Mouse (Mus musculus) G1E-ER4 (cell line): ENCODE results near the gene Olfr1396. TPM values are rescaled to one million over a fixed set of nuclear protein-coding genes. Genes with fewer than 3 reads are reported as not detected.
A peak's percentile ranks its signal among the peaks of the same experiment; 100 is the strongest.

Experiments used
- GATA1 ChIP-seq: IDR thresholded peaks from one replicate; pipeline ENCODE4 v1.8.0; 2012; ENCODE audit warnings: low read length, inconsistent platforms
- polyA plus RNA-seq: library from polyadenylated mRNA; stranded (reverse); fragments of >175 nt; gene quantifications from 2 replicates; pipeline ENCODE4 v1.2.3, GENCODE M21; 2012

Gene Olfr1396
- polyA plus RNA-seq, 1 experiment = not detected

DNA sequence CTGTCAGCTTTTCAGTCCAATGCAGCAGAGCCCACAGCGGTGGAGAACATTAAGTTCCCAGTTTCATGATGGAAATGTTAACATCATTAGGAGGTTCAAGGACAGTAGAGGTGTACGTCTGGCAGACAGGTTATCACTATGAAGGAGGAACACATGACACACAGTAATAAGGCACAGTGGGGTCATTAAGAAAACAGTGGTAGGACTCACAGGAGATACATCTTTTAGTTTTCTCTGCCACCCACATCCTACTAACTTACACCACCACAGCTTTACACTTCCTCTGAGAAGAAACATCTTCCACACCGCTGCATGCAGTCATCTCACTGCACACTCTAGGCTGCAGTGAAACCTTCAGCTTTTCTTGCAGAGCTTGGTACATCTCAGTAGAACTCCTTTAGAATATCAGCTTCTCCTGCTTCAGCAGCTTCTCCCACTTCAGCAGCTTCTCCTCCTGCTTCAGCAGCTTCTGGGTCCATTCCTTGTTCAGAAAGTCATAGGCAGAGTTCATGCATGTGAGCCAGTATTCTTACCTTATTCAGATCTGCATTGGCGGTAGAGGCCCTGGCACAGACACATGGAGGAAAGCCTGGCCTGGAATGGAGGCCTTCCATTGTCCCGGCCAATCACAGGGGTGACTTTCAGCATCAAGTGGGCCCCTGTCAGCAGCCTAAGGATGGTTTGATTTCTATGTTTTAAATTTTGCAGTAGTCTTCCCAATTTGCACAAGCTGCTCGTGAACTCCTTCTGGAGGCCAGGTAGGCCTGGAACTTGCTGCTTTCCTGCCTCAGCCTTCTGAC, 20.6 kb downstream of the Olfr1396 start:
- no peak for TF ChIP-seq GATA1

DNA sequence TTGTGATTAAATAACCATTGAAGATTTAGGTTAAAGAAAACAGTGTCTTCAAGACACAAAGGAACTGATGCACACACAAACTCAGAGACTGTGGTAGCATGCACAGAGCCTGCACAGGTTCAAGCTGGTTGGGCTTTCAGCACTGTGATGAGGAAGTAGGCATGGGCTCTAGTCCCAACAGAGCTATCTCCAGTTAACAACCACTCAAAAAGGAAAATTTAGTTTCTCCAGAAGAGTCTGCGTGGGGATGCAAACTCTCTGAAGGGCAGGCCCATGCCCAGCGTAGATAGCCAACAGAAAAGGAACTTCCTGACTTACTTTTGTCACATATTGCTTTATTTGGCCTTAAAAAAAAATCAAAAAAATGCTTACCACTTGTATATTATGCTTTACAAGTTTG, 21.9 kb downstream of the Olfr1396 start:
- no peak for TF ChIP-seq GATA1

DNA sequence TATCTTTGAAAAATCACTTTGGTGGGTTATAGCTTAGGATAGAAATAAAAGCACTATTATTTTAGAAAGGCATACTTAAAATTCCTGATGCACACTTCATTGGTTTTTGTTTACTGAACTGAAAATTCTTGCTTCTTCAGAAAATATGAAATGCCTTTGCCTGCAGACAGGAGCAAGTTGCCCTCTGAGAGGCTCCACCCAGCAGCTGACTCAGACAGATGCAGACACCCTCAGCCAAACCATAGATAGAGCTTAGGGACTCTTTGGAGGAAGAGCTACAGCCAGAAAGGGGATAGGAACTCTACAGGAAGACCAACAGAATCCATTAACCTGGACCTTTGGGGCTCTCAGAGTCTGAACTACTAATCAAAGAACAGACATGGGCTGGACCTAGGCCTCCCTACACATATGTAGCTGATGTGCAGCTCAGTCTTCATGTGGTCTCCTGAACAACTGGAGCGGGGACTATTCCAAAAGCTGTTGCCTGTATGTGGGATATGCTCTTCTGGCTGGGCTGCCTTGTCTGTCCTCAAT, 22.6 kb downstream of the Olfr1396 start:
- no peak for TF ChIP-seq GATA1

DNA sequence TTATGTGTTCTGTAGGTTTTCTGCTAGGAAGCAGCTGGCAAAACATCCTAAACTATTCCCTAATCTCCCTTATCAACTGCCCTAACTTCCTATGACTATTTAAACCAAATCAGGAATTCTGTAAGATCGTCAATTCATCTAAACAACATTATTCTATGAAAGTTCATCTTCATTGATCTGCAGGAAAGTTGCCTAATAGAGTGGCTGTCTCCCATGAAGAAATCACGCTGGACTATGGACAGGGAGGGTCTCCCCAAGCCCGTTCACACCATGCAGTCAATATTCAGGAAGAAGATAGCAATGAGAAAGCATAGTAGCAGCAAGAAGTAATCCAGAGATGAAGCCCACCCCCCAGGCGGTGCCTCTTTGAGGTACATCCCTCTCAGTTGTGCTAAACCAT, 23.5 kb downstream of the Olfr1396 start:
- TF ChIP-seq GATA1 = no peak

DNA sequence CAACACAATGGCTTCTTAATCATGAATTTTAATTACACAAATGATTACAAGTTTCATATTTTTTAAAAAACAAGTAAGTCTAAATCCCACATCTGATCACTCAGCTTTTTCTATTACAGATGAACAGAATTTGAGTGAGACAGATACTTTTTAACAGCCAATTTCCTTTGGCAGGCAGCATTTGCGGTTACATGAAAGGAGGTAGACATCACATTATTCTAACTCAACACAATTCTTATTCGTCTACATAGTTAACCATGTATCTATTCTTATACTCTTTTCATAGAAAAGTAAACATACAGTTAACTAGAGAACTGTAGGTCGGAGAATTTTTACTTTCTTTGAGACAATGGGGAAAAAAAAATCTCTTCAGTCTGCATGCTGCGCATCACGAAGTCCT, 24.1 kb downstream of the Olfr1396 start:
- no peak for TF ChIP-seq GATA1

DNA sequence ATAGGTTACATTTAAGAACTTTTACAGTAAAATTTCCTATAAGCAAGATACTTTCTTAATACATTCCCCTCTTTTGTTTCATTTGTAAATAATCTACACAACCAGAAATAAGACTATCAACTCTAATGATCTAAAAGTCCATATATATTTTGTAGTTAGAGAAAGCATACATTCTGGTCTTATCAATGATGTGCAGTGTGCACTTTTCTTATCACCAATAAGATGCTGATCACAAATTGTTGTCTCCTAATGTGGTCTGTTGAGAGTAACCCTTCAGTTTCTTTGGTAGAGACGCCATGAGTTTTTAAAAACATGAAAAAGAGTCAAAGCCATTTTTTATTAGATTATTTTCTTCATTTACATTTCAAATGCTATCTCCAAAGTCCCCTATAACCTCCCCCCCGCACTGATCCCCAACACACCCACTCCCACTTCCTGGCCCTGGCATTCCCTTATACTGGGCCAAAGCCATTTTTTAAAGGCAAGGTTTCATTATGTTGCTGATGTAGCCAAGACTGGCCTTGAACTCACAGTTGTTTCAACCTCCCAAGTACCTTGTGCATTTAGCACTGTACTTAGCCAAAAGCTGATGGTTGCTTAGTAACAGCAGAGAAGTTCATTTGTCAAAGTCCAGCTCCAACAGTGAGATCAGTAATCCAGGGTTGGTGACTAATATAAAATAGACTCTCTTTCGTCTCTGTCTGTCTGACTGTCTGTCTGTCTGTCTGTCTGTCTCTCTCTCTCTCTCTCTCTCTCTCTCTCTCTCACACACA, 24.8 kb downstream of the Olfr1396 start:
- peak; percentile 31 for TF ChIP-seq GATA1

DNA sequence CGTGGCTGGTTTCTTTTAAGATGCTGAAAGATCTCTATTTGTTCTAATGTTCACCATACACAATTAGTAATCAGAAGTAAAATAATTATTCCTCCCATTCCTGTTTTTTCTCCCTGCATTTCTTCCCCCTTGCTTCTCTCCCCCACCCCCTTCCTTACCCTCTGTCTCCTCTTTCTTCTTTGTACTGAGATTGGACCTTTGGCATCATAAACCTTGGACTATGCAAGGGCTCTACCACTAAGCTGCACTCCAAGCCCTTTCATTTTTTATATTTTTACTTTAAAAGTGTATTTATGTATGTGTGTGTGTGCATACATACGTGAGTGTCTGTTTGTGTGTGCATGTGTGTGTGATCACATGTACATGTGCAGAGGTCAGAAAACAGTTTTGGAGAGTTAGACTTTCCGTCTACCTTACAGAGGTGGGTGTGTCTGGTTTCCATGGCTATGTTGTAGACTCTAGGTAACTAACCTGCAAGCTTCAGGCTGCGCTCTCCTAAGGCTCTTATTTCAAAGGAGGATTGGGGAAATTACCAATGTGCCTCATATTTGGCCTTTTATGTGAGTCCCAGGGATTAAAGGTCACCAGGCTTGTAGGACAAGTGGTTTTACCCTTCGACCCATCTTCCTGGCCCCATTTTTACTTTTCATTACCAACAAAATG, 25.6 kb downstream of the Olfr1396 start:
- TF ChIP-seq GATA1 = no peak

DNA sequence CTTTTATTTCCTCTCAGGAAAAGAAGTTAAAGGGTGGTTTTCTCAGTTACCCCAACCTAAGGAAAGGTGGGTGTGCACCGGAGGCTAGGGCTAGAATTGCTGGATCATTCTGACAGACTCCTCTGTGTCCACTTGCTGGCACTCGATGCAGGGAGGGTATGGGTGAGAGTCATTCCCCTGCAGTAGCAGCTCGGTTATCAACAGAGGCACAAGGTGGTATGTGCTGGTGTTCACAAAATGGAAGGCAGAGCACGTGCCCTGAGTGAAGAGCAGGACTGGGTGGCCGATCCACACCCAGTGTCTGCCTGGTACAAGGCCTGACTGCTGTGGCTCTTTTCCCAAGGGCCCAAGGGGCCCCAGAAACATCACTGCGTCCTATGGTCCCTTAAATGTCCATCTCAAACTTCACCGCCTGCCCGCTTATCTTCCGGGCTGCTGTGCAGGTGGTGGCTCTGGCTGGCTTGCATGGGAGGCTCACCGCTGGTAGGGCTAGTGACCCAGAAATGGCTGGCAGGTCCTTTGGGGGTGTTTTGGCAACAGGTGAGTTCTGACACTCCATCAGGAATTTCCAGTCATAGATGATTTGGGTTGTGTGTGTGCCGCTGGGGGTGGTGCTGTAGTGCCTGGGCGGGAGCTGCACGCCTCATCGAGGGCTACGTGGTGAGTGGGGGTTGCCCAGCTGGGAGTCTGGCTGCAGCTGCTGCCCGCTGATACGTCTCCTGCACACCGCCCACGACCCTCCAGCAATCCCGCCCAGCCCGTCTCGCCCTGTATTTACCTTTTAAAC, 26.7 kb downstream of the Olfr1396 start:
- TF ChIP-seq GATA1 = no peak

DNA sequence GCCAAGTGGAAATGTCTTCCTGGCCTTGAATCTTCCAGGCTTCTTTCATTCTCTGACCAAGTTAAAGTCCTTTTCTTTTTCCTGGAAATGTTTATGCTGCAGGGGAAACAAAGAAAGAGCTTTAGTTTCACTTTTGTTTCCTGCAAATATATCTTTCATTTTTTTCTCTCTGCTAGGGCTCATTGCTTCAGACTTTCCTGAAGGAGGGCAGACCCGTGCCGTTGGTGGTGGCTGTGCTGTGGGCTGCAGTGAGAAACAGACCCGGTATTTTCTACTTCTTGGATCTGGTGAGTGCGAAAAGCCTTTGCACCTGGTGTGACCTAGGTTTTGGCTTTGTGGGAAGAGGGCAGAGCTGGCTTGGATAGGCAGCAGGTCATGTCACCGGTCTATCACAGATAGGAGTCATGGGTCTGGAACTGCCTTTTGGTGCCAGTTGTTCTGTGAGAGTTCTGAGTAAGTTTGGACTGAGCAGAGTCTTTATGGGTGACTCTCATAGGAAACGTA, 27.8 kb downstream of the Olfr1396 start:
- no peak for TF ChIP-seq GATA1

DNA sequence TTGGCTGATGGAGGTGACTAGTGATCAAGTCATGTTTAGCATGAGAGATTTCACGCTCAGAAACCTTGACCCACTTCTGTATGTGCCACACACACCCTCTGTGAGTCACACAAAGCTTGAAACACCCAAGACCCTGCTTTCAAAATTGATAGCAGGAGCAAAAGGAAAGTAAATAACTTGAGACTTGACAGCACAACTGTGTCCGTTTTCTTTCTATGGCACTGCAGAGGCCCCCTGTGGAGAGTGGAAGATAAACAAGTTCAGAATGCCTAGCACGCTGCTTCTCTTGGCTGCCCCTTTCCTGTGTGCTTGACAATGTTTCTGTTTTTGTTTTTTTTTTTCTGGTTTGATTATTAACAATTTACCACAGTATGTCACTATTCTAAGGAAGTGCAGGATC, 29.8 kb downstream of the Olfr1396 start:
- no peak for TF ChIP-seq GATA1

DNA sequence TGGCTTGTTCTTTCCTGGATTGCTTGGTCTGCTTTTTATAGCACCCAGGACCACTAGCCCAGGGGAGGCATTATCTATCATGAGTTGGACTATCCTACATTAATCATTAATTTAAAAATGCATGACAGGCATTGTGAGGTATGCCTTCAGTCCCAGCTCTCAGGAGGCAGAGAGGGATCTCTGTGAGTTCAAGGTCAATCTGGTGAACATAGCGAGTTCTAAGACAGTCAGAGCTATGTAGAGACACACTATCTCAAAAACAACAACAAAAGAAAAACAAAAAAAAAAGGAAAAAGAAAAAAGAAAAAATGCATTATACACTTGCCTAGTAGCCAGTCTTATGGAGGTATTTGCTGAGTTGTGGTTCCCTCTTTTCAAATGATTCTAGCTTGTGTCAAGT, 30.3 kb downstream of the Olfr1396 start:
- TF ChIP-seq GATA1 = no peak

DNA sequence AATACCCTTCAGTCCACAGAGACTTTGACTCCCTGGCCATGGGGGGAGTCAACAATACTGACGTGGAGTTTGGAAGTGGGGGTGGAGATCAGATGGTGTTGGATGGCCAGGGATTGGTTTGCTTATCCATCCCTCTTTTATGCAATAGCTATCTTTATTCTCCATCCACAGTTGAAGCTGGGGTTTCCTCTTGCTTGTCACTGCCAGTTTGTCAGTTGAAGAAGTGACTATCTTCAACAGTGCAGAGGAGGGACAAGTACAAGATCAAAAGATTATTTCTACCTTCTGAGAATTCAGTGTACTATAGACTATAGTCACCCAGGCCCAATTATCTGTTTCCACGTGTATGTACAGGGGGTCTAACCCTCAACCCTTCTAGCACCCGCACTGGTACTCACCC, 30.9 kb downstream of the Olfr1396 start:
- peak; percentile 94 for TF ChIP-seq GATA1

DNA sequence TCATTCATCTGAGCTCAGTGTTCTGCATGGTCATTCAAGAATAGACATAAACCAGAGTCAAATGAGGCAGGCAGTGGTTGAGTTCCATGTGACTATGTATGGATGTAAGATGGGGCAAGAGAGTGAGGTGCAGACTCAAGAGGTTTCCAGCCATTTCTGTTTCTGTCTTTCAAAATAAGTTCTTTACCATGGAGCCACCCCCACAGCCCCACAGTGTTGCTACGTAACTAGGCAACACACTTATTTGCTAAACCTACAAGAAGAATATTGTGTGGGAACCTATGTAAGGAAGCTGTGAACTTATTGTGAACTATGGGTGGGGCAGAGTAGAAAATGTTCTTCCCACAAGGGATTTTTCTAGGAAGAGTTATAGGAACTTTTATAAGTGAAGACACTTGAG, 31.5 kb downstream of the Olfr1396 start:
- no peak for TF ChIP-seq GATA1

DNA sequence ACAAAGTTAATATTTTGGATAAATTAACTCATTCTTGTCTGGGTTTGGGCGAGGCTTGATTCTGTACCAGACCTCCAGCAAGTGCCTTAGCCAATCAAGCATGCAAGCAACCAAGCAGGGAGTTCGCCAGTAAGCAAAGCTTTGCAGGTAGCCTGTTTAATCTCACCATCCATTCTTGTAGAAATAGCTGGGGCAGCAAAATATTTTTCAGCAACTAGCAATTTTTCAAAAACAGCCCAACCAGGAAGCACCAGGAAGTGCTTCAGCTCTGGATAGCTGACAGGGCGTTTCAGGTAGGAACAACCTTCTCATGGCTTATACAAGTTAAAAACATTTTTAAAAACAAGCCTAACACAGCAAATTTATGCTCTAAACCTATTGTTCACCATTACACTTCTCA, 32.8 kb downstream of the Olfr1396 start:
- no peak for TF ChIP-seq GATA1

DNA sequence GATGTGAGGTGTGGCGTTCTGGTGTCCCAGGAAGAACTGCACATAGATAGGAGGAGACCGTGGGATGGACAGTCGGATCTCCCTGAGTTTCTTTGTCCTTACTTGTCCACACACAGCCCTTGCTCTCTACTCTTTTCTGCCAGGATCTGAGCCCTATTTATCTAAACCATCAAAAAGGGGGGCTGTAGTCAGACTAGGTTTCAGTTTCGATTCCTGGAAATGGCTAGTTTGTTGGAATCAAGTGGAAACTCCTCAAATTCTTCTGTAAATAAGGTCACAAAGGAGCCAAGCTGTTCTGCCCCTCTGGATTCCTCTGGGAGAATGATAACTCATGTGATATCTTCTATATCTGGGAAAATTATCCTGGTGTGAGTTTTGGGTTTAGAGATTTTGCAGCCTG, 33.3 kb downstream of the Olfr1396 start:
- TF ChIP-seq GATA1 = no peak
